Mouse (Mus musculus): ENCODE measurements around the gene Enpep.

Enpep gene

GRCm38 (mm10) chr3:129311951-129312350, 20.6 kb downstream of the Enpep start:
- no peak for DNase-seq (ENCODE audit: low read depth)

- DNase-seq (ENCODE audit: low read depth): no peak
Measured at GRCm38 (mm10) chr3:129309926-129310325, 22.6 kb downstream of the Enpep start.

GRCm38 (mm10) chr3:129308876-129309275, 23.6 kb downstream of the Enpep start:
- peak; percentile 26 for DNase-seq (ENCODE audit: low read depth)

DNA sequence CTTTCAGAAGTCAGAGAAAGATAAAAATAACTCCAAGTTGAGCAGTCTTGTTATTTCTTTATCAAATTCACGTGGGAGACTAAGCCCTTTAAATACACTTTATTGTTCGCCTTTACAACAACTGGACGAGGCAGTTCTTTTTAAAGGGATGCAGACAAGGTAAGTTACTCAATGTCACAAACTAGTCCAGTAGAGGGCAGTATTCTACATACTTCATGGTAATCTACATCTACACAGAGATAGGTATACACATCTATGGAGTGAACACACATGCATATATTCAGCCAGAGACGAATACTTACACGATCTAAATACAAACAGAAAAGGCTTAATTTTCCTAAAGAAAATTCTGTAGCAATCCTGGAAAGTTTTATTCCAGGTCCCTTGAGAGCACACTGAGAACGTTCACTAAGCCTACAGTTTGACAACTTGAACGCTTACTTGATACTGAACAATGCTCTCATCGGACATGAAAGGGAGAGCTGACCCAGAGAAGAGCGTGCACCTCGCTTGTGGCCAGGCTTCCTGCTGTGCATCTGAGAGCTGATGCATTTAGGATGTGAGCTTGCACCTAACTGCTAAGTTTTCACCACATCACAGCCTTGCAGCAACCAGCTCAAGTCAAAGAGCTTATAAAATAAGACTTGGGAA, 24.3 kb downstream of the Enpep start:
- peak; percentile 80 for DNase-seq (ENCODE audit: low read depth)

DNA sequence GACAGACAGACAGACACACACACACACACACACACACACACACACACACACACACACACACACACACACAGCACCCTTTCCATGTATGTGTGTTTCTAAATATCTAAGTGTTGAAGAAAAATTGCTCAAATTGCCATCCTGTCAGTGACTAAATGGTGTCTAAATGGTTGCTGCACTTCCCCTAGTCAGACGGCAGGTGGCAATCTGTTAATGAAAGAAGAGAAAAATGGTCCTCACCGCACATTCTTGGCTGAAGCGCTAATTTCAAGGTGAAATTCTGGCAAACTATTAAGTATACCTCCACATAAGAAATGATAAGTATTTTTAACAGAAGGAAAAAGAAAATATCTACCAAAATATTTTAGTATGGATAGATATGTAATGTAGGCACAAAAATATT, 28.6 kb downstream of the Enpep start:
- DNase-seq (ENCODE audit: low read depth): peak; percentile 62

- DNase-seq (ENCODE audit: low read depth): peak; percentile 58
Measured at GRCm38 (mm10) chr3:129299874-129300273, 32.6 kb downstream of the Enpep start.

DNA sequence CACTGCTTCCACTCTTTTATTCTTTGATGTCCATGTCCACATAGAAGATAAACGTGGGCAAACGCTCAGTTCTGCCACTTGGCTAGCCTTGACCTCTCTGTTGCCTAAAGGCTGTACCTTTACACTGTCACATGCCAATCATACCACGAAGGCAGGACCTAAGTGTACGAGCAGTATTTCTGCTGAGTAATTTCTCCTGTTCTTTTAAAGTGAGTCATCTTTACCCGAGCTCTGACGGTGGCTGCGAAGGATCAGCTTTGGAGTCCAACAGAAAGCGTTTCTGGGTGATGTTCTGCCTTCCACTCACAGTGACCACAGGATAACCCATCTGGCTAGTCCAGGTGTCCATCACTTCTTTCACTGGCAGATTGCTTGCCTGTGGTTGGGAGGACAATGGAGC, 33.9 kb downstream of the Enpep start:
- DNase-seq (ENCODE audit: low read depth): peak; percentile 57

- peak; percentile 65 for DNase-seq (ENCODE audit: low read depth)
Measured at GRCm38 (mm10) chr3:129296994-129297393, 35.5 kb downstream of the Enpep start.

GRCm38 (mm10) chr3:129295883-129296282, 36.6 kb downstream of the Enpep start:
- no peak for DNase-seq (ENCODE audit: low read depth)

DNA sequence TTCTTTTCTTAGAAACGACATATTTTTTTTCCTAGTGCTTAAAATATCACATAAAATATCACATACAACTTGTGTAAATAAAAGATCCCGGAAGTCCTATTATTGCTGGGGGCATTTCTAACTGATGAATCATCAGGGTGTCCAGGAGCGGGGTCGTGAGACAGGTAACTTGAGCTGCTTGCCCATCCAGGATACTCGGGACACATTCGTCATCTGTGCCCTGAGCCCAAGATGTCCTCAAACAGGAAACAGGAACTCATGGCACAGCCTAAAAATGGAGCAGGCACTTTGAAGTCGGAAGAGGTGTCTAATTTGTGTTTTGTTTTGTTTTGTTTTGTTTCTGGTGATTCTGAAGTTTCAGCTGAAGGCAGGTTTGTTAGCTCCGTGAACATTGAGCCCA, 43.0 kb downstream of the Enpep start:
- no peak for DNase-seq (ENCODE audit: low read depth)

- DNase-seq (ENCODE audit: low read depth): no peak
Measured at GRCm38 (mm10) chr3:129287140-129287539, 45.4 kb downstream of the Enpep start.

DNA sequence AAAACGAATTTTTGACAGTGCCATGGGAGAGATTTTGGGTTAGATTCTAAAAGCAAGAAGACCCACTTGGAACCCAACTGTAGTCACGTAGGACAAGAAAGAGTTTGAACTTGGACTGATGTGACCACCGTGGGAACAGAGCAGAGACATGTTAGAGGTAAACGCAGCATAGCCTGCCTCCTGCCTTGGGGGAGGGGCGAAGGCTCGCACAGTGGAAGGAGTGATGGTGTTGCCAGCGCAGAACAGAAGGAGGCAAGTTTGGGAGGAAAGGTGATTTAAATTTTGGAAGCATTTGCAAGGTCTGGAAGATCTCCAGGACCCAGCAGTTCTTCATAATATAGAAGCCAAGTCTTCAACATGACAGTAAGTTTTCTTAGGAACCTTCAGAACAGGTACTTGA, 46.1 kb downstream of the Enpep start:
- DNase-seq (ENCODE audit: low read depth): no peak

- DNase-seq (ENCODE audit: low read depth): no peak
Measured at GRCm38 (mm10) chr3:129284326-129284725, 48.2 kb downstream of the Enpep start.

DNA sequence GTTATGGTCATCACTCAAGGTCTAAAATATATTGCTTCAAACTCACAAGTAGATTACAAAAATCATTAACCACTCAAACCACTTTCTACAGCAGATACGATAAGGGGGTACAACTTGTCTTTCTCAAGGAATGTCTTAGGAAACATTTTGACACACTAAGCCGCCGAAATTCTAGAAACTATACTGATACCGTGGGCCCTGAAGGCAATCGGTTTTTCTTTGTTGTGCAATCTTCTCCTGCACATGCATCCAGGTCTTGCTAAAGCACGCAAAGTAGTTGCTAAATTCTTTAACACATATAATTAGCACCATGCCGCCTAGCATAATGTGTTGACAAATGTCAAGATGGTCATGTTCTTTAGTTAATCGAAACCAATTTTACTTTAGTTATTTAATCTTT, 53.1 kb downstream of the Enpep start:
- DNase-seq (ENCODE audit: low read depth): no peak

DNA sequence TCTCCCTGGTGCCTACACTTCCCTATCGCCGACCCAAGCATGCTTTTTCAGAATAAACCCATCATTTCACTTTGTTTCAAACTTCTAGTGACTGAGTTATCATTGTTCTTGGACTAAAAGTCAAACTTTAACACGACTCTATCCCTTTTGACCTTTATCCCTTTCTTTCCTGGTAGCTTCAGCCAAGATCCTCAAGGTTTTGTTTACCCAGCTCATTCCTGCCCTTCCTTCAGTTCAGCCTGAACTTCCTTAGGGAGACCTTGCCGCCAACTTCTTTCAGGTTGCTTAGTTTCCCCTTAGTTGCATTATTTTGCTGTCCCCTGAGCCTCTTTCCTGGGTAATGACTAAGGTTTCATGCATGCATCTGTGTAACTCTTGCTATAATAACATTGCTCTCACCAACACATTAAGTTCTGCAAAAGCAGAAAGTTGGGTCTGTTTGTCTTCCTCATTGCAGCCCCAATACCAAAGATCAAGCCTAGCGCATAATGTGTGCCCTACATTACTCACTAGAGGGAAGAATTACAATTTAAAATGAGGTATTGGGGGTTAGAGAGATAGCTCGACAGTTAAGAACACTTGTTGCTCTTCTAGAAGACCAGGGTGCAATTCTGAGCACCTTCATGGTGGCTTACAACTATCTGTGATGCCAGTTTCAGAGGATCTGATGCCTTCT, 59.2 kb downstream of the Enpep start:
- no peak for DNase-seq (ENCODE audit: low read depth)

GRCm38 (mm10) chr3:129270044-129270443, 62.5 kb downstream of the Enpep start:
- DNase-seq (ENCODE audit: low read depth): no peak

- DNase-seq (ENCODE audit: low read depth): no peak
Measured at GRCm38 (mm10) chr3:129268886-129269683, 63.4 kb downstream of the Enpep start.

DNA sequence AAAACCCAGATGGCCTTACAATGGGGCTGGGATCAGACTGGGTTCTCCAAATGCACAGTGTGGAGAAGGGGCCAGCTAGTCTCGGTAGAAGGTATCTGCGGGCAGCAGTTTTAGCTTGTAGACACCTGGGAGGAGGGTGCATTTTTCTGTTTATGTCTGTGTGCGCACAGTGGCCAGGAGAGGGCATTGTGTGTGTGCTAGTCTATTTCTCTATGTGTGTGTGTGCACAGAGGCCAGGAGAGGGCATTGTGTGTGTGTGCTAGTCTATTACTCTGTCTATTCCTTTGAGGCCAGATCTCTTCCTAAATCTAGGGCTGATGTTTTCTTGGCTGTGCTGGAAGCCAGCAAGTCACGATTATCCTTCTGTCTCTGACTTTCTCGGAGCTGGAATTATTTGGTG, 74.0 kb downstream of the Enpep start:
- DNase-seq (ENCODE audit: low read depth): no peak

- DNase-seq (ENCODE audit: low read depth): peak; percentile 6
Measured at GRCm38 (mm10) chr3:129256766-129257165, 75.8 kb downstream of the Enpep start.

DNA sequence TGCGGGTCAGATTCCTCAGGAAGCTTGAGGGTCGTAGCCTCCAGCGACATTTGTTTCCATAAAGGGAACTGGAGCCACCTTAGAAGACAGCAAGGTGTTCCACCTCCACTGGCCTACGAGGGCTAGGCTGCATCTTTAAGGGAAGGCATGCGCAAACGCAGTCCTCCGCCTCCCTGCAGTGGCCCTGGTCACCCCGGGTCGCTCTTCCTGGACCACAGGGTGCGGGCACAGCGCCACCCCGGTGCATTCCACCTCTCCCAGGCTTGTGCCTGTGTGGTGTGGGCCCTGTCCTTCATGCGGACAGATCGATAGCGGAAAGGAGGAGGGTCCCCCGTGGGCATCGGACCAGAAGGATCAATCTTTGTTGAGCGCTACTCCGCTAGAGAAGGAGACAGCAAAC, 76.2 kb downstream of the Enpep start:
- no peak for DNase-seq (ENCODE audit: low read depth)

DNA sequence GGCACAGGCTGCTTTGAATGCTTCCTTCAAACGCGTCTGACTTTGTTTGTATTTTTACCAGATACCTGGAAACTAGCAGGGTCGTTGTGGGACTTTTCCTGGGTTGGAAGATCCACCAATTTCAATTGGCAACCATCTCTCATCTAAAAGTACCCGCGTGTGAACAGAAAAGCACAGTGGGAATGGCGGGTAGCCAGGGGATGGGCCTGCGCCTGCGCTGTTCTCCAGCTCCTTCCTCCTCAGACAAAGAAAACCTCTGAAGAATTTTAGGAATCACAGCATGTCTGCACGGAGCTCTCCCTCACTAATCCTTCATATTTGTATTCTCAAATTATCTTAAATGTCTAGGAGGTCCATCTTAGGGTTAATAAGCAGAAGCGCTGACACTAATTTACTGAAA, 78.3 kb downstream of the Enpep start:
- DNase-seq (ENCODE audit: low read depth): no peak

DNA sequence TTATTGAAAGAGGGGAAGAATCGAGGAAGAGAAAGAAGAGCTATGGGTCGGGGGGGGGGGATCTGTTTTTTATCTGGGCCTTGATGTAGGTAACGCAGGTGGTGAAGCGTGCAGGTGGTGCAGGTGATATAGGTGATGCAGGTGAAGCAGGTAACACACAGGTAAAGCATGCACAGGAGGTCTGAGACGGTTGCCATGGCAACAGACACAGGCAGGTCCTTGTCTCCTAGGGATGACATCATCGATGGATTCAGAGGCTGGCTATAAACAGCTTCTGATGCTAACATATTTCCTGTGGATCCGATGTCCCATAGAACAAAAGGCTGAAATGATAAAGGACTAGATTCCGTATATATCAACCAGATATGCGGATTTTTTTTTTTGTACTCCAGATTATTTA, 81.5 kb downstream of the Enpep start:
- no peak for DNase-seq (ENCODE audit: low read depth)

GRCm38 (mm10) chr3:129238664-129239258, 93.8 kb downstream of the Enpep start:
- DNase-seq (ENCODE audit: low read depth): no peak
